Mouse (Mus musculus): ENCODE measurements around the gene Gm45716.

GRCm38 (mm10) chr11:90214246-90214645, 26.8 kb downstream of the Gm45716 start:
- TF ChIP-seq CTCF (IDR thresholded peaks at IDR 0.05; ENCODE audit: low read depth): no peak
- TF ChIP-seq EP300 (IDR thresholded peaks at IDR 0.05; ENCODE audit: low read depth): no peak
